Mouse (Mus musculus) gastrocnemius, adult 8-10 months (tissue): ENCODE data around the gene Med13. TPM values are rescaled to one million over a fixed set of nuclear protein-coding genes. Genes with fewer than 3 reads are reported as not detected.

Source experiments
- DNase-seq, 2 experiments: peaks; one replicate each; pipeline ENCODE4 v3.0.0; 2022; ENCODE audit warnings: low spot score in 2 of 2
- total RNA-seq, 4 experiments: library from RNA; stranded (reverse); gene quantifications; 2 replicates each; pipeline ENCODE4 v1.2.4; 2022

The Med13 gene
- total RNA-seq: 10 to 100 TPM; 31.1 to 49.8 (median 34.2) TPM

DNA sequence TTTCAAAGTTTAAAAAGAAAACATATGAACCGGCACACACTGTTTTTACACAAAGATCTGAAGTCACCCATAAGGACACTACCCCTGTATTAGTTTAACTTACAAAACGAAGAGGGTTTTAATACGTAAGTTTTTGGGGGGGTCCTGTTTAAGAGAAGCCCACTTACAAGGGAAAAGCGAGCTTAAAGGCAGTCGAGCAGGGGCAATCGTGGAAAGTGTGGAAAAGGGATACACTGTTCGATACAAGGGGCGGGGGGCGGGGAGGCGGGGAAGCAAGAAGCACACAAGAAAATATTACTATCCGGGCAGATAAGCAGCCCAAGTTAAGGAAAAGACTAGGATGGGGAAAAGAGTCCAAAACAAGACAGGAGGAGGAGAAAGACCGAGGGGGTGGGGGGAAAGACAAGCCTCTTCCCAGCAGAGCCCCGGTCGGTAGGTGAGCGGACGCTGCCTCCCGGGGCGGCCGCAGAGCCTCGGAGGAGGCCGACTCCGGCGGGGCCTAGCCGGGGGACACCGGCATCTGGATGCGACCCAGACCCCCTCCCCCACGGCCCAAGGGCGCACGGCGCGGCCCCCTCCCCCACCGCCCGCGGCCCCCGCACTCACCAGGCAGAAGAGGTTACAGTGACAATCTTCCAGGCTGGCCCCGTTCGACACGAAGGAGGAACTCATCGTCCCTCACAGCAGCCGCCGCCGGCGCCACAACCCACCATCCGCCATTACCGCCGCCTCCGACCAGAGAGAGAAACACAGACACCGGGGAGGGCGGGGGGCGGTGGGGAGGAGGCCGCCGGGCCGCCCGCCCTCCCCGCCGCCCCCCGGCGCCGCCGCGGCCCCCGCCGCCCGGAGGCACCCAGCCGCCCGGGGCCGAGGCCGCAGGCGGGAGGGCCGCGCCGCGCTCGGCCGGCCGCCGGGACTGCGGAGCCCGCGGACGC lies at the start of gene Med13:
Gene Med13 (minus strand): TSS at position 749 of the 935 bp plus-strand sequence.
- DNase-seq: peak; percentile 6 to 26

- no peak for DNase-seq
Measured at GRCm38 (mm10) chr11:86404590-86404989, 47.2 kb upstream of the Med13 start.

DNA sequence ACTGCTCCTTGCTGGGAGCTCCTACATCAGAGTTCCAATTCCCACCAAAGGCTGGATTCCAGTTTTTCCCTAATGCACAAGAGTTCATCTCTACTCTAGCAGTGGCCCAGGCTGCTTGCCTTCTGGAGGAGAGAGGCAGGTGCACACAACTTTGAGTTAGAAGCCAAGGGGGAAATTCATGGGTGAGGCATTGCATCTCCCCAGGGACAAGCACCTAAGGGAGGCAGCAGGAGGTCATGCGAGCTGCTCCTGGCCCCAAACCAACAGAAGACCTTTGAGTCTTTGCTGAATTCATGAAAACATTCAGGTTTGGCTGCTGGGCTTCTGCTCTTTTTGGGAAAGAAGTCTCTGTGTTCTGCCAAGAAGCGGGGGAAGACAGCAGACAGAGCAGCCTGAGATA lies 46.4 kb upstream of the Med13 start:
- no peak for DNase-seq

DNA sequence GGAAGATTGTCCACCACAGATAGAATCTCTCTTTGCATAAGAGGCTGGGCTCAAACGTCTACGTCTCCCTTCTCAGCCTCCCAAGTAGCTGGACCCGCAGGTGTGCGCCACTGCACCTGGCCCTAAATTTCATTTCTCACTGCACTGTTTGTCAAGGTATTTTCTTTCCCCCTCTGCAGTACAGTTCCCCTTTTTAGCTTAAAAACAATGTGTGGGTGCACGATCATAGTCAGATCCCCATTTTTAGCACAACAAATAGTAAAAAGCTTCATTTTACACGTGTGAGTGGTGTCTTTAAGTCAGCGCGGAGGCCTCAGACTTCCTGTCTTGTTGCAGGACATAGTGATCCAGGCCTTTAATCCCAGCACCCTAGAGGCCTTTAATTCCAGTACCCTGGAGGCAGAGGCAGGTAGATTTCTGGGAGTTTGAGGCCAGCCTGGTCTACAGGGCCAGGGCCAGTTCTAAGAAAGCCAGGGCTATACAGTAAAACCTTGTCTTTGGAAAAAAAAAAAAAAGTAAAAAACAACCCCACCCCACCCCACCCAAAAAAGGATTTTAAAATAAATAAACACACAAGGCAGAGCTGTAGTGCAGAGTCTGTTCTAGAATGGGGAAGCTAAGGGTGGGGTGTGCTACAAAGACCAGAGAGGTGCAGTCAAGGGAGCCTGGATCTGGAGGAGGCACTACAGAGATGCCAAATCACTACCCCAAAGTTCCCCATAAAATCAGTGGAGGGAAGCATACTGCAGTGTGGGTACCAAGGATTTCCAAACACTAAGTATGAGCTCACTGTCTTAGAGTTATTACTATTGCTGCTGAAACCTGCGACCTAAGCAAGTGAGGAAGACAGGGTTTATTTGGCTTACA lies 42.1 kb upstream of the Med13 start:
- no peak for DNase-seq

GRCm38 (mm10) chr11:86396950-86397594 lies 39.7 kb upstream of the Med13 start:
- DNase-seq: no peak

DNA sequence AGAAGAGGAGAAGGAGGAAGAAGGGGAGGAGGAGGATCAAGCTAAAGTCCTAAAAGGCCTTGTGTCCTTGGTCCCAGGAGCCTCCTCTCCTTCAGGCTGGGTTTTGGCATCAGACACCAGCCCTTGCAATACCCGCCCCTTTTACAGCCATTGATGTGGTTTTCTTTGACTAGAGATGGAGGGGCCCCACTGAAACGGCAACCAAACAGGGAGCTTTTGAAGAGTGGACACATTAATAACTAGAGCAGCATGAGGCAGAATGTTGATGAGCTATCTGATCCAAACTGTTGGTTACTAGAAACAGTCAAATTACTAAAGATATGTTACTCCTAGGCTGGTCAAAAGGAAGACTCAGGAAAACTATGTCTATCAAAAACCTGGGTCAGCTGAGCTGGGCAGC lies 39.1 kb upstream of the Med13 start:
- DNase-seq: no peak

DNA sequence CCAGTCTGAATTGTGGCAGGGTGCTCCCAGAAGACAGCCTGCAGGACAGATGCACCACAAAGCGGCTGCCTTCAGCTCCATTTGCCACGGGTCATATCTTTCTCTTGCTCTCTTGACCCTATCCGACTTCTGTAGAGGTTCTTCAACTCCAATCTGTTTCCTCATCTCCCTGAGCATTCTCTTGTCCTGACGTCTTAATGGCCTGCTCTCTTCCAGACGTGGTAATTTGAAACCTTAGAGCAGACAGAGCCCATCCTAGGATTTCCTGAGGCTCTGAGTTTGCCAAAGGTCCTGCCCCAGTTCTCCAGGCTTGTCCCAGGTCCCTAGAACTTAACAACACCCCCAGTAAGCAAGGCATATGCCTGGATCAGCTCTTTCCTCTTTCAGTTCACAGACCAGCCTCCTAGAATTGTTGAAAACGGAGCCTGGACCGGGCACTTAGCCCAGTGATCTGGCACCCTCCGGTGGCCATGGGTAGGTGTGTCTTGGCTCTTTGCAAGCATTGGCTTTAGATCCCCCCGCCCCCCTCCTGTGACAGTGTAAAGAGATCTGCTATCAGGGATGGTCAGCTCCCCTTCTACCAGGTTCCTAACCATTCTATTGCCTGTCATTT lies 38.2 kb upstream of the Med13 start:
- DNase-seq: peak; percentile 68 to 83

DNA sequence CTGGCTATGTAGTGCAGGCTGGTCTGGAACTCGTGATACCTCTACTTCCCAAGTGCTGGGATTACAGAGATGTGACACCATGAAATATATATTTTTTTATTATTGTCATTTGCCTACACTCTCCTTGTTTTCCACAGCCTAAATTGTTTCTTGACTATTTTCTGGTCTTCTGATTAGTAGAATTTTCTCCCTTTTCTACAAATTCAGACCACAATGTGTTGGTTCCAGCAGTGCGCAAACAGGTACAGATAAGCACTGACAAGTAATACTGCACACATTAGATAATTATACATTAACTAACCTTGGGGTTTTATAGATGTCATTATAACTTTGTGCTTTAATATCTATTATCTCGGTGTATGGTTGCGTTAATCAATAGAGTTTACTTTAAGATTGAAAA lies 37.7 kb upstream of the Med13 start:
- no peak for DNase-seq

DNA sequence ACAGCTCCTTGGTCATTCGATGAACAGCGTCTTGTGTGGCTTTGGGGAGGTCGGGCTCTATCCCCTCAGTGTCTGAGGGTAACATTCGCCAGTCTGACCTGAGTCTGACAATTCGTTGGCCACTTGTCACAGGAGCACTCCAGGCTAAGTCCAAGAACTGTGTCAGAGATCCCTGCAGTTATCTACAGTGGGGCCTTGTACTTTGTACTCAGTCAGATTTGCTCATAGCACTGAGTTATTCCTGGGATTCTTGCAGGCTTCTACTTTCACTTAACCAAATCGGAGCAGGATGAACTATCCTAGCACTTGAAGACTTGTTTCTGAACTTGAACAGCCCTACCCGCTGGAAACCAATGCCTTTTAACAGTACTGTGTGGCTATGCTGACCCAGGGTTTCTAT lies 34.3 kb upstream of the Med13 start:
- DNase-seq: no peak

- DNase-seq: no peak
Measured at GRCm38 (mm10) chr11:86390308-86390707, 32.9 kb upstream of the Med13 start.

DNA sequence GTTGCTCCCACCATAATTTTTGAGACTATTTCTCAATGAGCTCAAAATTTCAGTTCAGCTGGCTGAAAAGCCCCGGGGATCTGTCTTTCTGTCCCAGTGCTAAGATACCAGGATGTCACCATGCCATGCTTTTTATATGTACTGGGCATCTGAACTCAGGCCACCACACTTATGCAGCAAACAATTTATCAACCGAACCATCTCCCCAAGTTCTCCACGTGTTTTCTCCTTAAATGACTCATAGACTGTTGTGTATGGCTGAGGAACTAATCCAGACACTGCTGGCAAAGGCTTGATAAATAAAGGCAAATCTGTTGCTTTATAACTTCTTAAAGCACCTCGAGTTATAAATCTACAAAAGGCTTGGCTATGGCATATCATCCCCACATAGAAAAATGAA lies 32.1 kb upstream of the Med13 start:
- no peak for DNase-seq

DNA sequence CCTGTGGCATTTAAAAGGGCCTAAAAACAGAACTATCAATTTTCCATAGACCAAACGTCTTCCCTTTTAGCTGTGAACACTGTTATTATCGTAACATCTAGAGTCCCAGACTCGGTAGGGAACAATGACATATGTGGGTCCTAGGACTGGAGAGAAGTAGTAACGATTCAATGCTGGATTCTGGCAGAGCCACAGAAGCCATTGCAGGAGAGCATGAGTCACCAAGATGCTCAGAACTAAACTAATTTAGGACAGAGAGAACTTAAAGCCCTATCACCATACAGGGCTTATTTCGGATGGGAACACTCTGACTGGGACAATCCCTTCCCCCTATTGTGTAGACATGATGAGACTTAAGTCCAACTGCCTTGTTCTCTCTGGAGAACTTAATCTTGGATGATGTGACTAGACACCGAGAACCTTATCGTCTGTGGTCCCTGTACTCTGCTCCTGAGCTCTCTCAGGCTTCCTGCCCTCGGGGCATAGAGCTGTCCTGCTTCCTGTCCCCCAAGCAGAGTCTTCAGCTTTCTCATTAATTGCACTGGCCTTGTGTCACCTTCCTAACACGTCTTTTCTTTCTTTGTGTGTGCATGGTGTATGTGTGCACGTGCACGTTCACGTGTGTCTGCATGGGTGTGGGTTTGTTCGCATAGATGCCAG lies 31.5 kb upstream of the Med13 start:
- no peak for DNase-seq

DNA sequence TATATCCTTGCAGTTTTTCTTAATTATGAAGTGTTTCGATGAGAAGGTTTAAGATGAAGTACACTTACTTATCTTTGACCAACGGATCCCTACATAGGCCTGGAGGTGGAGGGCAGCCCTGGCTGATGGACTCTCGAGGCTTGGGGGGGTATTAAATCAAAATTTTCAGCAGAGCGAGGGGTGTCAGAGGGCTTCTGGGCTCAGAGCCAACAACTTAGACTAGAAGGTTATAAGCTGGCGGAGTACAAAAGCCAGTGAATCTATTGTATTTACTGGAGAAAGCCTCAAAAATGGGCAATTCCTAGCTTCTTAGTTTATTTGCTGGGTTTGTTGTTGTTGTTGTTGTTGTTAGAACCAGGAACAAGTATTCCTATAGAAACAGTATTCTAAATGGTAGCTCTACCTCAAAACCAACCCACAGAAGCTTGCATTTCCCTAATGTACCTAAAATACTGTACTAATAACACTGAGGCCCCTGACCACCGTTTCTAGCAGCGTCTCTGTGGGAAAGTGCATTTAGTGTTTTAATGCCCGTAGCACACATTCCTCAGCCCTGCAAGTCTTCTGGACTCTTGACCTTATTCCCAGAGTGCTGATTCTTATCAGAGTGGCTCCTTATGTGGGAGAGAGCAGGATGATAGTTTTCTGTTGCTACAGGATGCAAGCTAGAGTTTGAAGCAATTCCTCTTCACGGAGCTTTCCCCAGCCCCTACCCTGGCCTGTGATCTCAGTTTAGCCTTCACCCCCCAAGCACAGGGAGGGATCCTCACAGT lies 29.9 kb upstream of the Med13 start:
- DNase-seq: no peak

- no peak for DNase-seq
Measured at GRCm38 (mm10) chr11:86386576-86386975, 29.2 kb upstream of the Med13 start.

- no peak for DNase-seq
Measured at GRCm38 (mm10) chr11:86385710-86386282, 28.4 kb upstream of the Med13 start.

DNA sequence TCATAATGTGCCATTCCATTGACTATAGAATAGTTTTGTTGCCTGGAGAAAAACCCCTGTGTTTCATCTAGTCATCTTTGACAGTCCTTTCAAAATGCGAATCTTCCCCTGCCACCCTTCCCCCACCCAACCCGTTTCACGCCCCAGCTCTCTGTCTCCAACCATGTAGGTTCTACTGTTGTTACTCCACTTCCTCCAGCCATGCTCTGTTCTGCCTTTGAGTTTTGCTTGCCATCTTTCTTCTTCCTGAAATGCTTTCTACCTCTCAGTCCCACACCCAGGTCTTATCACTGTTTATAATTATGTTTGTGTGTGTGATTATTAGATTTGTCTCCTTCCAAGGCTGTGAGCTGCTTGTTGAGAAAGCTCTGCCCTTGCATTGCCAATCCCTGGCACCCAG lies 26.7 kb upstream of the Med13 start:
- DNase-seq: no peak

DNA sequence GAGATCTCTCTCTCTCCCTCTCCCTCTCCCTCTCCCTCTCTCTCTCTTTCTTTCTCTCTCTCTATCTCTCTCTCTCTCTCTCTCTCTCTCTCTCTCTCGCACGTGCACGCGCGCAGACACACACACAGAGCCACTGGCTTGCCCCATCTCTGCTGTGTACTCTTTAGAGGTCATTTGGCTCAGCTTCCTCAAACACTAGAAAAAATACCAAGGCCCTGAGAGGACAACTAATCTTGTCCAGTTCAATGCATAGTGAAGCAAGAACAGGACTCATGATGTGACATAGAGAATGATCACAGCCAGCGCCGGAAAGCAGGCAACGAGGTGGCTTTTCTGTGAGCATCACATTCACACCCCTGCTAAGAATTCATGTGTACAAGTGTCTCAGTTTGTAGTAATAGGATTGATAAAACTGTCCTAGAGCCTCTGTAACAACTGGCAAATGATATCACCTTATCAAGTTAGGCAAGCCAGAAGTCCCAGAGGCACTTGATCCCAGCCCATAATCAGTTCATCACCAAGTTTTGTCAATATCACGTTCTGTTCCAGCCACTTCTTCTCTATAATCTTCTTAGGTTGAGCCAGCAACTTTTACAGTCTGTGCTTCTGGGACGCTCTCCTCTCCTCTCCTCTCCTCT lies 25.2 kb upstream of the Med13 start:
- DNase-seq: no peak

DNA sequence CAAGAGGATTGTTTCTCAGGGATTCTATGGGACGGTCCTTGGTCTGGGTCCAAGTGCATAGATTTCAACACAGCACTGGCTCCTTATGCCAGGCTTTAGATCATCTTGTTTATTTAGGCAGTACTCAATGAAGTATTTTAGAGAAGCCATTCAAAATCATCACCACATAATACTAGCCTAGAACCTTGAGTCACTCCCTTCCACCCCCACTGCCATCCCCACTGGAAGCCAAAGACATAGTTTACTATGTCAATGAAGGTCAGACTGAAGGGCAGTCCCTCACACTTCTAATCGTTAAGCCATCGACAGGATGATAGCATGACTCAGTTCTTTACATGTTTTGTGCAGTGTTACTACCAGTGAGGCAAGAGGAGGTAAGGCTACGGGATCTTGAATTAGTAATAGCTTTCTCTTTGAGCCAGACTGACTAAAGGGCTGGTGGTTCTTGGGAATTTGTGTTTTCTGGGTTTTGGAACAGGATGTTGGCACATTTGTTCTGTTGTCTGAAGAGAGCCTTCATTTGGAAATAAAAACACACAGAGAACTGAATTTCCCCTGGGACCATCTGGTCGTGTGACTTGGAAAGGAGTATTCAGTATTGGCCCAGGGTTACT lies 24.2 kb upstream of the Med13 start:
- no peak for DNase-seq
